Mouse (Mus musculus): ENCODE measurements at regions not wholly inside any gene's neighbourhood (a gene's known extent, or its start where the extent isn't known, plus 50 kb on each side); places are given as distances from the start of the nearest gene placed in this dataset.

- WGBS = 24% methylated on average over 6 of the region's 6 CpGs
- TF ChIP-seq POLR2A (IDR thresholded peaks at IDR 0.05; ENCODE audit: low read depth, low read length) (no peak), CTCF (IDR thresholded peaks at IDR 0.05; ENCODE audit: extremely low read depth, insufficient read length, insufficient replicate concordance, low read depth, low read length) (no peak)
- Histone ChIP-seq H3K4me1 (ENCODE audit: control insufficient read depth, insufficient read depth, insufficient read length, low read length) (no peaks in the 10 kb centered on the region), H3K27me3 (ENCODE audit: control insufficient read depth, insufficient read depth, low read length) (no peaks in the 10 kb centered on the region), H3K36me3 (ENCODE audit: control insufficient read depth, insufficient read depth, low read length) (no peaks in the 10 kb centered on the region), H3K27ac (ENCODE audit: insufficient read depth, low read depth, low read length) (no peak overlapping the region), H3K4me3 (ENCODE audit: low read depth, low read length) (no peak overlapping the region)
Measured at GRCm38 (mm10) chr15:62646476-62647168, 1198.4 kb downstream of the Gsdmc2 start.

DNA sequence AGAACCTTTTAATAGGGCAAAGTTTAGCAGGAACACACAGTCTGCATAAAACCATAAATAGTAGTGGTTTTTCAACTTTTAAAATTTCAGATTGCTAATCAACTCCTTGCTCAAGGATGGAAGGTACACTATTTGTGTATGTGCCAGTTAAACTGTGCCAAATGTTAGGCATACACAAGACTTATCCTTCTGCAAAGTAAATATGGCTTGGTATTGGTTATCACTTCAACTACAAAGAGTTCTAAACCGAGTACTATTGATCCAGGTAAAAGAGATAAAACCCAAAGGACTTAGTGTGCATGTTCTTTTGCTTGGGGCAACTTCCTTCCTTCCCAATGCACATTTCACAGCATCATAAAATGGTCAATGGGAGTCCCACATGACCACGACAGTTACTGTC lies 1200.2 kb downstream of the Gsdmc2 start:
- Histone ChIP-seq H3K27ac (ENCODE audit: insufficient read depth, low read depth, low read length) (no peak overlapping the region), H3K4me3 (ENCODE audit: low read depth, low read length) (no peak overlapping the region), H3K4me1 (ENCODE audit: control insufficient read depth, insufficient read depth, insufficient read length, low read length) (no peaks in the 10 kb centered on the region), H3K36me3 (ENCODE audit: control insufficient read depth, insufficient read depth, low read length) (no peaks in the 10 kb centered on the region), H3K27me3 (ENCODE audit: control insufficient read depth, insufficient read depth, low read length) (no peaks in the 10 kb centered on the region)
- 33% methylated on average over 2 of the region's 2 CpGs for WGBS
- TF ChIP-seq CTCF (IDR thresholded peaks at IDR 0.05; ENCODE audit: extremely low read depth, insufficient read length, insufficient replicate concordance, low read depth, low read length) (no peak), POLR2A (IDR thresholded peaks at IDR 0.05; ENCODE audit: low read depth, low read length) (no peak)

- Histone ChIP-seq H3K27ac (ENCODE audit: insufficient read depth, low read depth, low read length) (no peak overlapping the region), H3K27me3 (ENCODE audit: control insufficient read depth, insufficient read depth, low read length) (no peaks in the 10 kb centered on the region), H3K36me3 (ENCODE audit: control insufficient read depth, insufficient read depth, low read length) (no peaks in the 10 kb centered on the region), H3K4me3 (ENCODE audit: low read depth, low read length) (no peak overlapping the region), H3K4me1 (ENCODE audit: control insufficient read depth, insufficient read depth, insufficient read length, low read length) (no peaks in the 10 kb centered on the region)
- WGBS = 57% methylated on average over 1 of the region's 1 CpGs
- TF ChIP-seq POLR2A (IDR thresholded peaks at IDR 0.05; ENCODE audit: low read depth, low read length) = no peak
- no peak for TF ChIP-seq CTCF (IDR thresholded peaks at IDR 0.05; ENCODE audit: extremely low read depth, insufficient read length, insufficient replicate concordance, low read depth, low read length)
Measured at GRCm38 (mm10) chr15:62644296-62644695, 1200.7 kb downstream of the Gsdmc2 start.

- Histone ChIP-seq H3K4me1 (ENCODE audit: control insufficient read depth, insufficient read depth, insufficient read length, low read length) (no peaks in the 10 kb centered on the region), H3K27me3 (ENCODE audit: control insufficient read depth, insufficient read depth, low read length) (no peaks in the 10 kb centered on the region), H3K27ac (ENCODE audit: insufficient read depth, low read depth, low read length) (no peak overlapping the region), H3K4me3 (ENCODE audit: low read depth, low read length) (no peak overlapping the region), H3K36me3 (ENCODE audit: control insufficient read depth, insufficient read depth, low read length) (no peaks in the 10 kb centered on the region)
- TF ChIP-seq CTCF (IDR thresholded peaks at IDR 0.05; ENCODE audit: extremely low read depth, insufficient read length, insufficient replicate concordance, low read depth, low read length) (no peak), POLR2A (IDR thresholded peaks at IDR 0.05; ENCODE audit: low read depth, low read length) (no peak)
- 68% methylated on average over 7 of the region's 7 CpGs for WGBS
Measured at GRCm38 (mm10) chr15:62641051-62641710, 1203.8 kb downstream of the Gsdmc2 start.

GRCm38 (mm10) chr15:62625406-62625805 lies 1219.6 kb downstream of the Gsdmc2 start:
- WGBS = 89% methylated on average over 7 of the region's 7 CpGs
- TF ChIP-seq POLR2A (IDR thresholded peaks at IDR 0.05; ENCODE audit: low read depth, low read length) = no peak
- TF ChIP-seq CTCF (IDR thresholded peaks at IDR 0.05; ENCODE audit: extremely low read depth, insufficient read length, insufficient replicate concordance, low read depth, low read length) = no peak
- H3K27ac ChIP-seq (ENCODE audit: insufficient read depth, low read depth, low read length) = no peak overlapping the region
- H3K4me3 ChIP-seq (ENCODE audit: low read depth, low read length) = no peak overlapping the region
- no peaks in the 10 kb centered on the region for H3K27me3 ChIP-seq (ENCODE audit: control insufficient read depth, insufficient read depth, low read length)
- no peaks in the 10 kb centered on the region for H3K36me3 ChIP-seq (ENCODE audit: control insufficient read depth, insufficient read depth, low read length)
- H3K4me1 ChIP-seq (ENCODE audit: control insufficient read depth, insufficient read depth, insufficient read length, low read length) = no peaks in the 10 kb centered on the region

GRCm38 (mm10) chr15:62616042-62616441 lies 1228.9 kb downstream of the Gsdmc2 start:
- Histone ChIP-seq H3K36me3 (ENCODE audit: control insufficient read depth, insufficient read depth, low read length) (no peaks in the 10 kb centered on the region), H3K27me3 (ENCODE audit: control insufficient read depth, insufficient read depth, low read length) (no peaks in the 10 kb centered on the region), H3K4me1 (ENCODE audit: control insufficient read depth, insufficient read depth, insufficient read length, low read length) (no peaks in the 10 kb centered on the region), H3K4me3 (ENCODE audit: low read depth, low read length) (no peak overlapping the region), H3K27ac (ENCODE audit: insufficient read depth, low read depth, low read length) (no peak overlapping the region)
- TF ChIP-seq CTCF (IDR thresholded peaks at IDR 0.05; ENCODE audit: extremely low read depth, insufficient read length, insufficient replicate concordance, low read depth, low read length) = no peak
- TF ChIP-seq POLR2A (IDR thresholded peaks at IDR 0.05; ENCODE audit: low read depth, low read length) = no peak
- 87% methylated on average over 5 of the region's 5 CpGs for WGBS

DNA sequence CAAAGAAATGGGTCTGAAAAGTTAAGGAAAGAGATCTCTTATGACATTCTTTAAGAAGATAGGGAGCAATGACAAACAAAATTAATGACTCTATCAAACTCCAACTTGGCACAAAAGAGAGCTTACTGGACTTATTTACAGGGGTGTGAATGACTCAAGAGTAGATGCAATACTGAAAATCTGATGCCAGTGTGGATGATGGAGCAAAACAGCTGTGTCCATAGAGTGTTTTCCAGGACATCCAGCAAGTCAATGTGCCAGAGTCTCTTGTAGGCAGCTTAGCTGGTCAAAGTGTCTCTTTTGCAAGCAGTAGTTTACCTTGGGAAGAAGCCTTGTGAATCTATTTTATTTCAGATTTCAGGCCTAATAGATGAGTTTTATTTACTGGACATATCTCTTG lies 1248.2 kb downstream of the Gsdmc2 start:
- no peak overlapping the region for H3K4me3 ChIP-seq (ENCODE audit: low read depth, low read length)
- no peaks in the 10 kb centered on the region for H3K36me3 ChIP-seq (ENCODE audit: control insufficient read depth, insufficient read depth, low read length)
- no peak overlapping the region for H3K27ac ChIP-seq (ENCODE audit: insufficient read depth, low read depth, low read length)
- TF ChIP-seq CTCF (IDR thresholded peaks at IDR 0.05; ENCODE audit: extremely low read depth, insufficient read length, insufficient replicate concordance, low read depth, low read length) (no peak), POLR2A (IDR thresholded peaks at IDR 0.05; ENCODE audit: low read depth, low read length) (no peak)
- no peaks in the 10 kb centered on the region for H3K27me3 ChIP-seq (ENCODE audit: control insufficient read depth, insufficient read depth, low read length)
- no peaks in the 10 kb centered on the region for H3K4me1 ChIP-seq (ENCODE audit: control insufficient read depth, insufficient read depth, insufficient read length, low read length)

Measured in small intestine, adult 2 months (tissue).